25 mouse cellular contexts compared by ENCODE assay signal in genomic region chr3:42199206-42199605, GRCm38 (mm10).
"Had no signal": no experiment of that assay in that cellular context is flagged by ENCODE, and none has a peak within 500 bp of the region (broad histone marks: within the 10 kb centered on the region; RNA-seq: fewer than 3 reads in every experiment).

No protein-coding gene starts in this region.

- ATAC-seq: inflammation-experienced regulatory T-cells, adult 6 months; intestine, embryonic 15.5 days; intestine, postnatal 0 days had no signal

- DNase-seq: gastrocnemius, adult 2 months; gastrocnemius, postnatal 10 days; gastrocnemius, postnatal 25 days; heart, adult 18-20 months; heart, postnatal 10 days; heart, postnatal 4 days; kidney, adult 18-20 months; kidney, adult 8-10 months; kidney, postnatal 10 days; kidney, postnatal 25 days; kidney, postnatal 4 days; liver had no signal

- H3K36me3 ChIP-seq: heart, embryonic 10.5 days; heart, embryonic 12.5 days; hindbrain, embryonic 10.5 days; hindbrain, embryonic 12.5 days; hindbrain, embryonic 15.5 days; intestine, embryonic 15.5 days; limb, embryonic 10.5 days; limb, embryonic 12.5 days had no signal

- H3K4me3 ChIP-seq: gastrocnemius, adult 2 months; heart, embryonic 10.5 days; heart, embryonic 12.5 days; hindbrain, embryonic 10.5 days; hindbrain, embryonic 12.5 days; hindbrain, embryonic 15.5 days; intestine, embryonic 15.5 days; layer of hippocampus, adult 2 months; left cerebral cortex, adult 2 months; limb, embryonic 10.5 days; limb, embryonic 12.5 days had no signal

- H3K9ac ChIP-seq: heart, embryonic 12.5 days; hindbrain, embryonic 12.5 days; hindbrain, embryonic 15.5 days; intestine, embryonic 15.5 days; limb, embryonic 12.5 days had no signal

- H3K27ac ChIP-seq: gastrocnemius, adult 2 months; heart, embryonic 10.5 days; hindbrain, embryonic 10.5 days; hindbrain, embryonic 12.5 days; hindbrain, embryonic 15.5 days; intestine, embryonic 15.5 days; layer of hippocampus, adult 2 months; left cerebral cortex, adult 2 months; limb, embryonic 10.5 days; limb, embryonic 12.5 days had no signal

- H3K4me2 ChIP-seq: heart, embryonic 12.5 days; hindbrain, embryonic 12.5 days; hindbrain, embryonic 15.5 days; intestine, embryonic 15.5 days; limb, embryonic 12.5 days; liver, embryonic 11.5 days had no signal

- H3K4me1 ChIP-seq: heart, embryonic 10.5 days; heart, embryonic 12.5 days; hindbrain, embryonic 10.5 days; hindbrain, embryonic 12.5 days; hindbrain, embryonic 15.5 days; intestine, embryonic 15.5 days; limb, embryonic 10.5 days; limb, embryonic 12.5 days had no signal

- H3K27me3 ChIP-seq: heart, embryonic 12.5 days; hindbrain, embryonic 12.5 days; hindbrain, embryonic 15.5 days; intestine, embryonic 15.5 days; limb, embryonic 12.5 days had no signal

- H3K9me3 ChIP-seq: heart, embryonic 10.5 days; heart, embryonic 12.5 days; hindbrain, embryonic 10.5 days; hindbrain, embryonic 12.5 days; hindbrain, embryonic 15.5 days; intestine, embryonic 15.5 days; limb, embryonic 10.5 days; limb, embryonic 12.5 days had no signal
